Mouse (Mus musculus) intestine, embryonic 14.5 days (tissue): ENCODE measurements around the gene Tbc1d1. TPM values are rescaled to one million over a fixed set of nuclear protein-coding genes. Genes with fewer than 3 reads are reported as not detected.

Experiments used
- ATAC-seq: fragments of 200-750 bp; cut with Nextera tagmentation; replicated peaks from 2 replicates; pipeline ENCODE4 v1.8.0; 2017; ENCODE audit warnings: low read depth, moderate number of reproducible peaks, moderate TSS enrichment, moderate library complexity; ENCODE audit not compliant: low FRiP score, low TSS enrichment
- DNase-seq: peaks from one replicate; pipeline ENCODE4 v3.0.0-alpha.2; 2018; ENCODE audit warnings: low spot score
- H3K27ac ChIP-seq: fragments of 300-500 bp; sonication (generic); 2 replicates; pipeline ENCODE4 v1.5.1; 2014; ENCODE audit warnings: low read depth, mild to moderate bottlenecking, control low read depth
- H3K27me3 ChIP-seq: fragments of 300-500 bp; sonication (generic); replicated peaks from 2 replicates; pipeline ENCODE4 v1.6.1; 2014; ENCODE audit warnings: low read length, control low read depth; ENCODE audit not compliant: control insufficient read depth, insufficient read depth
- H3K36me3 ChIP-seq: fragments of 300-500 bp; sonication (generic); 2 replicates; pipeline ENCODE4 v1.6.1; 2014; ENCODE audit warnings: low read length, control low read depth; ENCODE audit not compliant: control insufficient read depth, insufficient read depth
- H3K4me1 ChIP-seq: fragments of 300-500 bp; sonication (generic); replicated peaks from 2 replicates; pipeline ENCODE4 v1.6.1; 2014; ENCODE audit warnings: low read length, control low read depth, mixed read lengths; ENCODE audit not compliant: control insufficient read depth, insufficient read depth
- H3K4me2 ChIP-seq: fragments of 300-500 bp; sonication (generic); 2 replicates; pipeline ENCODE4 v1.6.1; 2014; ENCODE audit warnings: low read length
- H3K4me3 ChIP-seq: fragments of 300-500 bp; sonication (generic); 2 replicates; pipeline ENCODE4 v1.5.1; 2014; ENCODE audit warnings: low read depth, low read length, control low read depth, mixed read lengths
- H3K9ac ChIP-seq: fragments of 300-500 bp; sonication (generic); 2 replicates; pipeline ENCODE4 v1.6.1; 2014; ENCODE audit warnings: mild to moderate bottlenecking, low read length
- H3K9me3 ChIP-seq: fragments of 300-500 bp; sonication (generic); 2 replicates; pipeline ENCODE4 v1.6.1; 2016; ENCODE audit warnings: low read length, control low read depth; ENCODE audit not compliant: control insufficient read depth
- WGBS: fragments of 180-500 bp; shearing (Covaris S2); extraction: QIAGEN DNeasy Blood & Tissue Kit; methylation state at CpG from one replicate; pipeline ENCODE4 v1.1.7; 2014; 5-methylcytosine and 5-hydroxymethylcytosine counted together
- polyA plus RNA-seq: library from polyadenylated mRNA; unstranded; fragments of >200 nt; fragmentation: Nextera tagmentation; extraction: Ambion mirVana; gene quantifications from 2 replicates; pipeline ENCODE4 v1.2.1, GENCODE M21; 2014

Tbc1d1 gene
- polyA plus RNA-seq: 41.3 and 44.9 TPM in 2 replicates

DNA sequence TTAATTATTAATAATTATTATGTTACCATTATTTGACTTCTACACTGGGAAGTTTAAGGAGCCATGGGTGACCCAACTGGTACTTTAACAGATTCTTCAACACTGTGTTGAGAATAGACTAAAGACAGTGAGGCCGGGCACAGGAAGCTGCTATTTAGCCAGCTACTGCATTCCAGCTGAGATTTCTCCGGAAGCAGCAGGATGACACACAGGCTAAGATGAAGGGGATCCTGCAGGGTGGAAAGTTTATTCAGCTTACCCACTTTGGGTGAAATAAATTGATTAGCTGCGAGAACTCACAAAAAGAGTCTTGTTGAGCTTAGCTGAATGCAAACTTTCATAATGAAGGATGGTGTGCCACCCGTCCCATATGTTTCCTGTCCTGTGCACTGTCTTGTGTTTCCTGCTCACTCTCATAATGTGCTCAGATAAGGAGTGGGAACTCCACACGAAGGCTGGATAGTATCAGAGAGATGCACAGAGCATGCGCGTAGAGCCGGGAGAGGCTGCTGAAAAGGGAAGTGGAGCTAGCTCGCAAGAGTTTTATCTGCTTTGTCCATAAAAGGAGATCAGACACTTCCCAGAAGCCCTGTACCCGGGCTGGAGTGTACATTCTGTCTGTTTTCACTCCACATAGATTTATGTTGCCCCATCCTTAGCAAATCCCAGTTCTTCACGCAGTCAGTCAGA, at the start of gene Tbc1d1:
Gene Tbc1d1, plus strand, starts transcription at position 445 of the 690 bp plus-strand sequence.
- 10% methylated on average over 11 of the region's 11 CpGs for WGBS
- H3K4me1 ChIP-seq: peaks cover 18% of the 10 kb centered on the region
- H3K27me3 ChIP-seq: 0 out of 2 replicates have a peak, but pooled peaks cover 3% of the 10 kb centered on the region
- peak within 1 kb of the TSS; percentile 93 for H3K27ac ChIP-seq
- H3K4me2 ChIP-seq: peak within 1 kb of the TSS; percentile 50
- H3K36me3 ChIP-seq: no peaks in the 10 kb centered on the region
- H3K4me3 ChIP-seq: peak within 1 kb of the TSS; percentile 16; the same call in 1 of the 2 replicates
- H3K9ac ChIP-seq: peak within 1 kb of the TSS; percentile 16; the same call in 1 of the 2 replicates
- ATAC-seq (peak; percentile 73), DNase-seq (peak; percentile 83)
- H3K9me3 ChIP-seq: no peaks in the 10 kb centered on the region

DNA sequence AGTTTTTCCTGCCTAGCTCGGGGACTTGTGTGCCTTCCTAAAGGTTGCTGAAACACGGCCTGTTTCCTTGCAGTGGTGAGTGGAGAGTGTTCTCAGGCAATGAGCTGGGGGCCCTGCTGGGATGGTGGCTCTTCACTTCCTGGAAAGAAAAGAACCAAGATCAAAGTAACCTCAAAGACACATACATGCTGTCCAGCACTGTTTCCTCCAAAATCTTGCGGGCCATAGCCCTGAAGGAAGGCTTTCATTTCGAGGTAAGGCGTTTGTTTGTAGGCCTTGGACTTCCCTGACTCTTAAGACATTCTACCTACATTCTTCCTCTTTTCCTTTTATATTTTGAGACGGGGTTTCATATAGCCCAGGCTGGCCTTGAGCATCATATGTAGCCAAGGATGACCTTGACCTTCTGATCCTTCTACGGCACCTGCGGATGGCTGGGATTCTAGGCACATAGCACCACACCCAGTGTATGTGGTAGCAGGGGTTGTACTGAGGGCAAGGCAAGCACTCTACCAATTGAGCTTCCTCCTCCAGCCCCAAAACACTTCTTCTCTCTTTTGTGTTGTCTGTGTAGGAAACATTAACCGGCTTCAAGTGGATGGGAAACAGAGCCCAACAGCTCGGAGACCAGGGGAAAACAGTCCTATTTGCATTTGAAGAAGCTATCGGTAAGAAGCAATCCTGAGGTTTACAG, 48.4 kb upstream of the Tbc1d1 start:
- Histone ChIP-seq H3K9me3 (no peaks in the 10 kb centered on the region), H3K27ac (no peak overlapping the region), H3K9ac (no peak overlapping the region), H3K27me3 (no peaks in the 10 kb centered on the region), H3K4me2 (no peak overlapping the region), H3K36me3 (peaks cover 77% of the 10 kb centered on the region), H3K4me3 (no peak overlapping the region), H3K4me1 (no peaks in the 10 kb centered on the region)
- WGBS: 92% methylated on average over 11 of the region's 11 CpGs
- ATAC-seq (no peak), DNase-seq (no peak)

DNA sequence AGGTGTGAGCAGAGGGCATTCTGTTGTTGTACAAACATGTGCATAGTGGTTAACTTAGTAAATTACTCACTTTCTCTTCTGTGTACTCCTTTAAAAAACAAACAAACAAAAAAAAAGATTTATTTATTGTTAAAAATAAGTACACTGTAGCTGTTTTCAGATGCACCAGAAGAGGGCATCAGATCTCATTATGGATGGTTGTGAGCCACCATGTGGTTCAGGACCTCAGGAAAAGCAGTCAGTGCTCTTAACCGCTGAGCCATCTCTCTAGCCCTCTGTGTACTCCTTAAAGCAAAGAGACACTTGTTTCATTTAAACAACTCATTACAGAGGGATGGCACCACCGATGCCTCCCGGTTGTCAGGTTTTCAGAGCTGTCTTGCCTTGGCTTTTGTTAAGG, 46.9 kb upstream of the Tbc1d1 start:
- Histone ChIP-seq H3K4me1 (no peaks in the 10 kb centered on the region), H3K9me3 (no peaks in the 10 kb centered on the region), H3K27me3 (no peaks in the 10 kb centered on the region), H3K9ac (no peak overlapping the region), H3K36me3 (peaks cover 85% of the 10 kb centered on the region), H3K4me3 (no peak overlapping the region), H3K27ac (no peak overlapping the region), H3K4me2 (no peak overlapping the region)
- 58% methylated on average over 3 of the region's 3 CpGs for WGBS
- no peak for DNase-seq
- no peak for ATAC-seq

DNA sequence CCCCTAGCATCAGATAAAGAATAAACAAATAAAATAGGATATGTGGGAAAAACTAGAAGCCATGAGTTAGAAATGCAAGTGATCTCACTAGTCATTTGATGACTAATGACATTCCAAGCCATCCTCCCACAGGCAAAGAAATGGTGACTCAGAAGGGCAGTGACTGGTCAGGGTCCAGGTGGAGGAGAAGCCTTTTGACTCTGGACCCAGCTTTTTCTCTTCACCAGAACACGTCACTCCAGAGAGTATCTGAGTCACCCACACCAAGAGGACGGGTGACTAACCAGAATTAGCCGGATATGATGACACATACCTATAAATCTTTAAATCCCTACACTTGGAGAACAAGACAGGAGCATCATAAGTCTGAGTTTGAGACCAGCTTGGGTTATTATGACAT, 43.7 kb upstream of the Tbc1d1 start:
- H3K27ac ChIP-seq: no peak overlapping the region
- peaks cover 89% of the 10 kb centered on the region for H3K36me3 ChIP-seq
- no peaks in the 10 kb centered on the region for H3K27me3 ChIP-seq
- H3K4me1 ChIP-seq: no peaks in the 10 kb centered on the region
- no peak overlapping the region for H3K4me3 ChIP-seq
- peaks cover 13% of the 10 kb centered on the region for H3K9me3 ChIP-seq
- no peak for DNase-seq
- WGBS: 78% methylated on average over 3 of the region's 3 CpGs
- no peak overlapping the region for H3K4me2 ChIP-seq
- no peak for ATAC-seq
- no peak overlapping the region for H3K9ac ChIP-seq

DNA sequence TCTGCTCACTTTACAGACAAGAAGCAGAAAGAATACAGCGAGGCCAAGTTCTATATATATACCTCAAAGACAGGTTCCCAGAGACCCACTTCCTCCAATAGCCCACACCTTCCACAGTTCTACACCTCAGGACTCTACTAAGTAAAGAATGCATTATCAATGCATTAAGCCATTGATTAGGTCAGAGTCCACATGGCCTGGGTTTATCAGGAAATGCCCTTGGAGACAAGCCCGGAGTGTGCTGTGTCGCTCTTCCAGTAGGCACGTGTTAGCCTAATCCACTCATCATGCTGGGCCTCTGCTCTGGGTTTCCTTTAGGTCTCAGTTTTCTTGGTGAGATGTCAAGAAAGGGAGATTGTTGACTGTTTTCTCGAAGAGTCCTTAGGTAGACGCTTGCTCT, 41.9 kb upstream of the Tbc1d1 start:
- 92% methylated on average over 6 of the region's 6 CpGs for WGBS
- peaks cover 75% of the 10 kb centered on the region for H3K36me3 ChIP-seq

DNA sequence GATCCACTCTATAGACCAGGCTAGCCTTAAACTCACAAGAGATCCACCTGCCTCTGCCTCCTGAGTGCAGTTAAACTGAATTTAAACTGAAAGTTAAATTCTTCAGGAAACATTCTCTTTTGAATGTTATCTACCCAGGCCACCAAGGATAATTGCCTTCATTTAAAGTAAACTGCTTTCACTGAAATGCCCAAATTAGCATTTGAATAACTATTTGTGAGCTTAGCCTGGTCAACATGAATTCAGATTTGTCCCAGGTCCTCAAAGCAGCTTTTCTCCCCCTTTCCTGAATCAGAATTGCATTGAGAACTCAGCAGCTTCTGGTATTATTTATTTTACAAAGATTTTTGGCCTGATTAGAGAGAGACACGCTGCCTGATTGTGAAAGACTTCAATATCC, 38.9 kb upstream of the Tbc1d1 start:
- ATAC-seq: no peak
- Histone ChIP-seq H3K9me3 (peaks cover 13% of the 10 kb centered on the region), H3K36me3 (peaks cover 50% of the 10 kb centered on the region), H3K4me1 (no peaks in the 10 kb centered on the region), H3K27me3 (no peaks in the 10 kb centered on the region), H3K4me2 (no peak overlapping the region), H3K27ac (no peak overlapping the region), H3K4me3 (no peak overlapping the region), H3K9ac (no peak overlapping the region)
- WGBS: 87% methylated on average over 1 of the region's 1 CpGs
- no peak for DNase-seq

More for the DNA sequence above, 41.9 kb upstream of the Tbc1d1 start:
- DNase-seq (no peak), ATAC-seq (no peak)
- H3K4me2 ChIP-seq: no peak overlapping the region
- no peak overlapping the region for H3K4me3 ChIP-seq
- peaks cover 13% of the 10 kb centered on the region for H3K9me3 ChIP-seq
- no peak overlapping the region for H3K9ac ChIP-seq
- H3K27ac ChIP-seq: no peak overlapping the region
- H3K4me1 ChIP-seq: no peaks in the 10 kb centered on the region
- H3K27me3 ChIP-seq: no peaks in the 10 kb centered on the region

DNA sequence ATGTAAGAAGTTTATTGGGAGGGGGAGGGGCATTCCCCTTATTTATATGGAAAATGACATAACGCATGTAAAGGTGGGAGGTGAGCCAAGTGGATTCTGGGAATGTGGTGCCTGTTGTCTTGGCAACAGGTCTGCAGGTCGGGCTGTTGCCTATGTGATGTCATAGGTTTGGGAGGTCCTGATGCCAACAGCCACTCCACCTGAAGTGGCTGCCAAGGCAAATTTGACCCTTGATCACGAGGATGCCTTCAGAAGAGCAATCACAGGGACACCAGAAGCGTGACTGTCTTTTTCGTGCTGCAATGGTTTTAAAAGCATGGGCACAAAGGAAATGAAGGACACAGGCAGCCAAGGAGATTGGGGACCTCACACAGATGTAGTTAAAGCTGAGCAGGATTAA, 30.3 kb upstream of the Tbc1d1 start:
- H3K4me3 ChIP-seq: no peak overlapping the region
- ATAC-seq (no peak), DNase-seq (no peak)
- H3K27ac ChIP-seq: no peak overlapping the region
- H3K4me1 ChIP-seq: no peaks in the 10 kb centered on the region
- no peak overlapping the region for H3K4me2 ChIP-seq
- no peaks in the 10 kb centered on the region for H3K27me3 ChIP-seq
- H3K9ac ChIP-seq: no peak overlapping the region
- WGBS: 79% methylated on average over 5 of the region's 5 CpGs
- no peaks in the 10 kb centered on the region for H3K9me3 ChIP-seq
- peaks cover 20% of the 10 kb centered on the region for H3K36me3 ChIP-seq

DNA sequence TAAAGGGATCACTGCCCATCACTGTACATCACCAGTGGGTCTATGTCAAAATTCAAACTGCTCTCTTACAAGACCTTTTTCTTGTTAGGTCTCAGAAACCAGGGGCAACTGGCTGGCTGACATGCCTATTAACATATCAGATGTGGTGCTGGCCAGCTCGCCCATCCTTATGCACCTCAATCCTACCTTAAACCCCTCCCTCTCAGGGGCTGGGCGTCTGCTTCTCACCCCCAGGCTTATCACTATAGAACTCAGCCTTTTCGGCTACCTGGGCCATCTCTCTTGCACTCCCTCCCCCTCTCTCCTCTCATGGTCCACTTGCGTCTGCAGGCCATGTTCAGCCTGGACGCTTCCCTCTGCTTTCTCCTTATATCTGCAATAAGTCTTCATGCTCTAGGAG, 24.6 kb upstream of the Tbc1d1 start:
- 73% methylated on average over 5 of the region's 5 CpGs for WGBS
- Histone ChIP-seq H3K4me1 (no peaks in the 10 kb centered on the region), H3K4me2 (no peak overlapping the region), H3K36me3 (peaks cover 18% of the 10 kb centered on the region), H3K9ac (no peak overlapping the region), H3K9me3 (no peaks in the 10 kb centered on the region), H3K4me3 (no peak overlapping the region), H3K27me3 (no peaks in the 10 kb centered on the region), H3K27ac (no peak overlapping the region)
- ATAC-seq: no peak
- no peak for DNase-seq
